Mouse (Mus musculus) yolk sac, embryonic 10.5 days (tissue): ENCODE measurements around the gene Hmgb3.

Experiments used
- DNase-seq: peaks from one replicate; pipeline ENCODE4 v3.0.0-alpha.2; 2017; ENCODE audit warnings: low spot score

The Hmgb3 gene

GRCm38 (mm10) chrX:71589181-71589580 is 33.5 kb downstream of the Hmgb3 start:
- DNase-seq = no peak

- peak; percentile 31 for DNase-seq
These were observed 45.4 kb downstream of the Hmgb3 start for GRCm38 (mm10) chrX:71601052-71601611.
